Mouse (Mus musculus) heart, embryonic 11.5 days (tissue): ENCODE results near the gene Nsmce4a. TPM values are rescaled to one million over a fixed set of nuclear protein-coding genes. Genes with fewer than 3 reads are reported as not detected.

Source experiments
- ATAC-seq: fragments of 200-750 bp; cut with Nextera tagmentation; replicated peaks from 2 replicates; pipeline ENCODE4 v1.8.0; 2017; ENCODE audit warnings: moderate library complexity; ENCODE audit not compliant: insufficient number of reproducible peaks, low FRiP score, low TSS enrichment
- H3K27ac ChIP-seq: fragments of 300-500 bp; sonication (generic); 2 replicates; pipeline ENCODE4 v1.5.1; 2014; ENCODE audit warnings: mild to moderate bottlenecking, low read depth, low read length
- H3K27me3 ChIP-seq: fragments of 300-500 bp; sonication (generic); 2 replicates; pipeline ENCODE4 v1.6.1; 2014; ENCODE audit warnings: mild to moderate bottlenecking, low read length, mixed read lengths; ENCODE audit not compliant: control insufficient read depth, insufficient read depth
- H3K36me3 ChIP-seq: fragments of 300-500 bp; sonication (generic); 2 replicates; pipeline ENCODE4 v1.6.1; 2014; ENCODE audit warnings: mild to moderate bottlenecking, low read length, moderate library complexity, mixed read lengths; ENCODE audit not compliant: control insufficient read depth, insufficient read depth
- H3K4me1 ChIP-seq: fragments of 300-500 bp; sonication (generic); 2 replicates; pipeline ENCODE4 v1.6.1; 2014; ENCODE audit warnings: low read length; ENCODE audit not compliant: control insufficient read depth, insufficient read depth
- H3K4me2 ChIP-seq: fragments of 300-500 bp; sonication (generic); 2 replicates; pipeline ENCODE4 v1.6.1; 2014; ENCODE audit warnings: mild to moderate bottlenecking, moderate library complexity
- H3K4me3 ChIP-seq: fragments of 300-500 bp; sonication (generic); 2 replicates; pipeline ENCODE4 v1.5.1; 2014; ENCODE audit warnings: low read depth, low read length
- H3K9ac ChIP-seq: fragments of 300-500 bp; sonication (generic); 2 replicates; pipeline ENCODE4 v1.6.1; 2014; ENCODE audit warnings: mild to moderate bottlenecking, low read depth, low read length, moderate library complexity
- H3K9me3 ChIP-seq: fragments of 300-500 bp; sonication (generic); replicated peaks from 2 replicates; pipeline ENCODE4 v1.6.1; 2016; ENCODE audit warnings: low read length; ENCODE audit not compliant: control insufficient read depth
- WGBS: fragments of 180-500 bp; shearing (Covaris S2); extraction: QIAGEN DNeasy Blood & Tissue Kit; methylation state at CpG from one replicate; pipeline ENCODE4 v1.1.7; 2014; ENCODE audit not compliant: insufficient replicate concordance; 5-methylcytosine and 5-hydroxymethylcytosine counted together
- polyA plus RNA-seq: library from polyadenylated mRNA; unstranded; fragments of >200 nt; fragmentation: Nextera tagmentation; extraction: Ambion mirVana; gene quantifications from 2 replicates; pipeline ENCODE4 v1.2.1, GENCODE M21; 2014

Gene Nsmce4a
- 137 and 146 TPM in 2 replicates for polyA plus RNA-seq

DNA sequence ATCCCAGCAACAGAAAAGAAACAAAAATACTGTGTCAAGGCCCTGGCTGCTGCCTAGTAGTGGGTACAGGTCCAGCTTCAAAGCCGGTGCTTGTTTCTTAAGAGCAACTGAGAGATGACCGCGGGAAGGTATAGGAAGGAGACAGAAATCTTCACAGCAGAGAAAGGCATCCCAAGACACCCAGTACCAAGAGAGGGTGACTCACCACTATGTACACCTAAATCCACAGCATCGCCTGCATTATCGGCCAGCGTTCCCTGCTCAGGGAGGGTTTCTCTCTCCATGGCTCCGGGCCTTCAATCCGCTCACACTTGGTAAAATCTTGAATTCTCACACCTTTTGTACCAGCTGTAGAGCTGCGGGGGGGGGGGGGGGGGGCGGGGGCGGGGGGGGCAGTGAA, at the start of gene Nsmce4a:
TSS of gene Nsmce4a (minus strand) at position 298 of the 400 bp plus-strand sequence.
- WGBS = 78% methylated on average over 8 of the region's 11 CpGs
- Histone ChIP-seq H3K36me3 (no peaks in the 10 kb centered on the region), H3K9ac (no peak within 1 kb of the TSS), H3K4me1 (peaks cover 5% of the 10 kb centered on the region), H3K4me2 (no peak within 1 kb of the TSS), H3K27me3 (no peaks in the 10 kb centered on the region), H3K27ac (no peak within 1 kb of the TSS), H3K9me3 (no peaks in the 10 kb centered on the region), H3K4me3 (no peak within 1 kb of the TSS)
- ATAC-seq = no peak

DNA sequence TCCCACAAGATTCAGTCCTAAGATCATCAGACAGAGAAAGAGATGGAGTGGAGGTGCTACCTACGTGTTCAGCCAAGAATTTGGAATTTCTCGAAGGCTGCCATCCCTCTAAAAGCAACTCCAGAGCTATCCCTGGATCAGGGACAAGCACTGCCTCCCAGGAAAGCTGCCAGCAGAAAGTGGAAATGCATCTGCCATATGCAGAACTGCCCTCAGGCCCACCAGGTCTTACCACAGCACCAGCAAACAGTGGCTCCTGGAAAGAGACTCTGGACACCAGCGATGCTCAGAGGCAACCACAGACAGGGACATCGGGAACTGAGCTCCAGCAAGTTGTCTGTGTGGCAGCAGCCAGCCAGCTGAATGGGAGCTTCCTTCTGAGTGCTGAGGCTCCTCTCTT, 49.4 kb upstream of the Nsmce4a start:
- no peak overlapping the region for H3K4me3 ChIP-seq
- no peak overlapping the region for H3K4me2 ChIP-seq
- H3K27ac ChIP-seq = no peak overlapping the region
- no peaks in the 10 kb centered on the region for H3K27me3 ChIP-seq
- no peaks in the 10 kb centered on the region for H3K36me3 ChIP-seq
- H3K9ac ChIP-seq = no peak overlapping the region
- peaks cover 12% of the 10 kb centered on the region; the same call in 1 of the 2 replicates for H3K4me1 ChIP-seq
- ATAC-seq = no peak
- WGBS = 71% methylated on average over 4 of the region's 4 CpGs
- H3K9me3 ChIP-seq = no peaks in the 10 kb centered on the region

DNA sequence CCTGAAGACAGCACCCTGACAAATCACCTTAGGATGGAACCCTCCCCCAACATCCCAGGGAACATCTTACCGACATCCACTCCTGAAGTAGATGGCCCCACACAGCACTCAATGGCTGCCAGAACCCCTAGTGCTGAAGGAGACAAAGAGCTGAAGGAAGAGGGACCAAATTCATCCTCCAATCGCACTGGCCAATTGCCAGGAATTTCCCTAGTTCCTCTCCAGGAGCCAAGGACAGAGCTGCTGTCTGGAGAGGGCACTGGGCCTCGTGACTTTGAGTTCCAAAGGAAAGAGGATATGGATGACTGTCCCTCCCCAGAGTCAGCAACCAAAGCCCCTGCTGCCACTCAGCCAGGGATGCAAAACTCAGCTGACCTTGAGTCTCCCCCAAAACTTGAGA, 49.0 kb upstream of the Nsmce4a start:
- Histone ChIP-seq H3K9me3 (no peaks in the 10 kb centered on the region), H3K9ac (no peak overlapping the region), H3K27me3 (no peaks in the 10 kb centered on the region), H3K4me1 (peaks cover 12% of the 10 kb centered on the region; the same call in 1 of the 2 replicates), H3K4me3 (no peak overlapping the region), H3K4me2 (no peak overlapping the region), H3K27ac (no peak overlapping the region), H3K36me3 (no peaks in the 10 kb centered on the region)
- WGBS = 37% methylated on average over 3 of the region's 3 CpGs
- ATAC-seq = no peak

DNA sequence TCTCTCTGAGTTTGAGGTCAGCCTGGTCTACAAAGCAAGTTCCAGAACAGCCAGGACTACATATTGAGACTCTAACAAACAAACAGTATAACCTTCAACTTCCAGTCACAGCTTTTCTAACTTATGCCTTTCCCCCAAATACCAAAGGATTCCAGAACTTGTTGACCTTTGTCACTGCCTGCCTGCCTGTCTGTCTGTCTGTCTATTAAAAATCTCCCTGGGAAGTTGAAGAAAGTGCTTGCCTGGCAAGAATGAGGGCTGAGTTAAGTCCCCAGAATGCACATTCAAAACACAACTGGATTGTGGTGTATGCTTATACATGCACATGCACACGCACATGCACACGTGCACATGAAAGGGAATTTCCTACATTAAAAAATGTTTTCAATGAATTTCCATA, 48.1 kb upstream of the Nsmce4a start:
- no peak overlapping the region for H3K4me3 ChIP-seq
- H3K4me2 ChIP-seq = no peak overlapping the region
- no peak overlapping the region for H3K9ac ChIP-seq
- H3K9me3 ChIP-seq = no peaks in the 10 kb centered on the region
- H3K36me3 ChIP-seq = no peaks in the 10 kb centered on the region
- H3K27ac ChIP-seq = no peak overlapping the region
- WGBS = 79% methylated on average over 2 of the region's 2 CpGs
- H3K4me1 ChIP-seq = peaks cover 12% of the 10 kb centered on the region; the same call in 1 of the 2 replicates
- no peak for ATAC-seq
- no peaks in the 10 kb centered on the region for H3K27me3 ChIP-seq

- Histone ChIP-seq H3K27ac (no peak overlapping the region), H3K4me3 (no peak overlapping the region), H3K4me1 (peaks cover 13% of the 10 kb centered on the region), H3K27me3 (no peaks in the 10 kb centered on the region), H3K36me3 (no peaks in the 10 kb centered on the region), H3K9ac (no peak overlapping the region), H3K9me3 (no peaks in the 10 kb centered on the region), H3K4me2 (no peak overlapping the region)
- WGBS = 91% methylated on average over 3 of the region's 3 CpGs
- ATAC-seq = no peak
Observed at GRCm38 (mm10) chr7:130617591-130617990, 44.7 kb upstream of the Nsmce4a start.

GRCm38 (mm10) chr7:130613973-130614372, 41.1 kb upstream of the Nsmce4a start:
- no peaks in the 10 kb centered on the region for H3K9me3 ChIP-seq
- no peak overlapping the region for H3K4me3 ChIP-seq
- 44% methylated on average over 4 of the region's 4 CpGs for WGBS
- H3K27me3 ChIP-seq = no peaks in the 10 kb centered on the region
- no peak overlapping the region for H3K9ac ChIP-seq
- ATAC-seq = no peak
- peaks cover 4% of the 10 kb centered on the region; the same call in 1 of the 2 replicates for H3K4me1 ChIP-seq
- H3K27ac ChIP-seq = no peak overlapping the region
- no peaks in the 10 kb centered on the region for H3K36me3 ChIP-seq
- H3K4me2 ChIP-seq = no peak overlapping the region

GRCm38 (mm10) chr7:130606958-130607357, 34.0 kb upstream of the Nsmce4a start:
- H3K27ac ChIP-seq = no peak overlapping the region

GRCm38 (mm10) chr7:130605111-130605510, 32.2 kb upstream of the Nsmce4a start:
- 15% methylated on average over 6 of the region's 6 CpGs for WGBS
- Histone ChIP-seq H3K27me3 (no peaks in the 10 kb centered on the region), H3K9ac (no peak overlapping the region), H3K4me2 (no peak overlapping the region), H3K4me3 (no peak overlapping the region), H3K4me1 (no peaks in the 10 kb centered on the region), H3K9me3 (no peaks in the 10 kb centered on the region), H3K27ac (no peak overlapping the region), H3K36me3 (no peaks in the 10 kb centered on the region)
- no peak for ATAC-seq

More at GRCm38 (mm10) chr7:130606958-130607357, 34.0 kb upstream of the Nsmce4a start:
- H3K9ac ChIP-seq = no peak overlapping the region
- no peak overlapping the region for H3K4me2 ChIP-seq
- H3K9me3 ChIP-seq = no peaks in the 10 kb centered on the region
- WGBS = 85% methylated on average over 4 of the region's 4 CpGs
- ATAC-seq = no peak
- H3K4me3 ChIP-seq = no peak overlapping the region
- no peaks in the 10 kb centered on the region for H3K4me1 ChIP-seq
- no peaks in the 10 kb centered on the region for H3K36me3 ChIP-seq
- H3K27me3 ChIP-seq = no peaks in the 10 kb centered on the region

- no peak overlapping the region for H3K27ac ChIP-seq
- H3K4me2 ChIP-seq = no peak overlapping the region
- no peak overlapping the region for H3K4me3 ChIP-seq
- 57% methylated on average over 2 of the region's 2 CpGs for WGBS
- no peaks in the 10 kb centered on the region for H3K27me3 ChIP-seq
- no peaks in the 10 kb centered on the region for H3K4me1 ChIP-seq
- H3K9me3 ChIP-seq = no peaks in the 10 kb centered on the region
- H3K9ac ChIP-seq = no peak overlapping the region
- ATAC-seq = no peak
- no peaks in the 10 kb centered on the region for H3K36me3 ChIP-seq
Observed at GRCm38 (mm10) chr7:130604390-130604789, 31.5 kb upstream of the Nsmce4a start.
